Mouse (Mus musculus) intestine, embryonic 15.5 days (tissue): Measurements from ENCODE around the gene Hoxa9. TPM values are rescaled to one million over a fixed set of nuclear protein-coding genes. Genes with fewer than 3 reads are reported as not detected.

Source experiments
- ATAC-seq: fragments of 200-750 bp; cut with Nextera tagmentation; 2 replicates; pipeline ENCODE4 v1.8.0; 2017; ENCODE audit warnings: moderate TSS enrichment, moderate library complexity
- H3K27ac ChIP-seq: fragments of 300-500 bp; sonication (generic); 2 replicates; pipeline ENCODE4 v1.5.1; 2015; ENCODE audit warnings: mild to moderate bottlenecking, inconsistent platforms
- H3K27me3 ChIP-seq: fragments of 300-500 bp; sonication (generic); replicated peaks from 2 replicates; pipeline ENCODE4 v1.6.1; 2015; ENCODE audit warnings: inconsistent platforms
- H3K36me3 ChIP-seq: fragments of 300-500 bp; sonication (generic); 2 replicates; pipeline ENCODE4 v1.6.1; 2015; ENCODE audit warnings: inconsistent platforms
- H3K4me1 ChIP-seq: fragments of 300-500 bp; sonication (generic); replicated peaks from 2 replicates; pipeline ENCODE4 v1.6.1; 2015; ENCODE audit warnings: inconsistent platforms
- H3K4me2 ChIP-seq: fragments of 300-500 bp; sonication (generic); replicated peaks from 2 replicates; pipeline ENCODE4 v1.6.1; 2015; ENCODE audit warnings: mild to moderate bottlenecking, inconsistent platforms
- H3K4me3 ChIP-seq: fragments of 300-500 bp; sonication (generic); replicated peaks from 2 replicates; pipeline ENCODE4 v1.5.1; 2015; ENCODE audit warnings: inconsistent platforms
- H3K9ac ChIP-seq: fragments of 300-500 bp; sonication (generic); 2 replicates; pipeline ENCODE4 v1.6.1; 2015; ENCODE audit warnings: inconsistent platforms
- H3K9me3 ChIP-seq: fragments of 300-500 bp; sonication (generic); 2 replicates; pipeline ENCODE4 v1.6.1; 2016; ENCODE audit warnings: inconsistent platforms
- WGBS: fragments of 180-500 bp; shearing (Covaris S2); methylation state at CpG from one replicate; pipeline ENCODE4 v1.1.7; 2015; 5-methylcytosine and 5-hydroxymethylcytosine counted together
- polyA plus RNA-seq: library from polyadenylated mRNA; unstranded; fragments of >200 nt; fragmentation: Nextera tagmentation; extraction: Ambion mirVana; gene quantifications from 2 replicates; pipeline ENCODE4 v1.2.1, GENCODE M21; 2015

The Hoxa9 gene
- polyA plus RNA-seq, 1 experiment from 2014 or later: 6.3 TPM

DNA sequence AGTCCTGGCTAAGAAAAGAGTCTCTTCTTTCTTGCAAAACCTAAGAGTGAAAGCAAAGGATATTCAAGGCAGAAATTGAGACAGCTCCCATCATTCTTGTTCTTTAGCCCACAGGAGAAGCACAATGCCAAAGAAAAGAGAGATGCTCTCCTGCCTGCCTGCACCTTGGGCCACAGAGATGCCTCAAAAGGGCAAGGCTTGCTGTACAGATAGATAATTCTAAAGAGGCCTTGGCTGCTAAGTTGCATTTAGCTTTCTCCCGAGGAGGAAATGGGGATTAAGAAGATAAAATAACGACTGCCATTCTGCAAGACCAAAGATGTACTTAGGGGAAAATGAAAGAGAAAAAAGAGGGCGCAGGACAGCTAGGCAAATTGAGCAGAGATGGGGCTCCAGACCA, 16.0 kb upstream of the Hoxa9 start:
- H3K4me3 ChIP-seq: peak overlapping the region; percentile 28; the same call in 1 of the 2 replicates
- no peaks in the 10 kb centered on the region for H3K9me3 ChIP-seq
- H3K4me2 ChIP-seq: peak overlapping the region; percentile 43
- H3K9ac ChIP-seq: peak overlapping the region; percentile 36; the same call in 1 of the 2 replicates
- H3K4me1 ChIP-seq: 0 out of 2 replicates have a peak, but pooled peaks cover 18% of the 10 kb centered on the region
- H3K27ac ChIP-seq: no peak overlapping the region
- WGBS: 6% methylated on average over 3 of the region's 3 CpGs
- no peak for ATAC-seq
- H3K27me3 ChIP-seq: peaks cover 93% of the 10 kb centered on the region
- no peaks in the 10 kb centered on the region for H3K36me3 ChIP-seq

DNA sequence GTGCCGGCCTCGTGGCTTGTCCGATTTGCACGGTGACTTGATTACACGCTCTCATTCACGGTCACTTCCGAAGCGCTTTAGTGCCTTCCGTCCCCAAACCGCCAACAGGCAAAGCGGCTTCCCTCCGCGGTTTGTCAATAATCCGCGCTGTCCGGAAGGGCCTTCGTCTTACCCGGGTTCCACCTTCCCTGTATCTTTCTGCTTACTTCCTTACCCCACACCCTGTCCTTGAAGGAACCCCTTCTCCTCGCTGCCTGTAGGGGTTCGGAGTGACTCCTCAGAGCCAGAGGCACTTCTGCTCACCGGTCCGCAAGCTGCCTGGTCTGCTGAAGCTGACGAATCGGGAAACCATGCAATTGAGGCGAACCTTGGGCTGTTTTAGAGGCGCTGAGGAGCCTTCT, 15.5 kb upstream of the Hoxa9 start:
- peak overlapping the region; percentile 36 for H3K9ac ChIP-seq
- no peaks in the 10 kb centered on the region for H3K36me3 ChIP-seq
- H3K4me1 ChIP-seq: 0 out of 2 replicates have a peak, but pooled peaks cover 18% of the 10 kb centered on the region
- no peak for ATAC-seq
- H3K4me3 ChIP-seq: peak overlapping the region; percentile 28
- H3K27ac ChIP-seq: no peak overlapping the region
- peak overlapping the region; percentile 43 for H3K4me2 ChIP-seq
- no peaks in the 10 kb centered on the region for H3K9me3 ChIP-seq
- peaks cover 93% of the 10 kb centered on the region for H3K27me3 ChIP-seq
- WGBS: under 1% methylated on average over 26 of the region's 26 CpGs

DNA sequence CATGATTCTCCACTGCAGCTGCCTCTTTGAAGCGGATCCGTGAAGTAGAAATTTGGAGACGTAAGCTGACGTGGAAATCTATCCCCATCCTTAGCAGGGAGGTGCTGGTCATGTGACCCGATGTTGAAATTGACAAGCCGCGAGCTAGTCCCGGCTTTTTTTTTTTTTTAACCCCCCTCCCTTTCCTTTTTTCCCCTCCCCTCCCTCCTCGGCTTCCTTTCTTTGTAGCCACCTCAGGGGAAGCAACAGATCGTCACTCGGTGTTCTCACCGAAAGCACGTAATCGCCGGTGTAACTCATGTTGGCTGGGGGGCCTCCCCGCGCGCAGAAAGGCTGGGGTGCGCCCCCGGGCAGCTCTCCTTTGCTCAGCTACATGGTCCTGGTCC, 14.9 kb upstream of the Hoxa9 start, which contains the start of gene Hoxa11:
Hoxa11 (minus strand) TSS at position 54 of the 386 bp plus-strand sequence.
- Histone ChIP-seq H3K4me2 (peak within 1 kb of the TSS; percentile 43), H3K27me3 (peaks cover 93% of the 10 kb centered on the region), H3K9ac (peak within 1 kb of the TSS; percentile 36), H3K36me3 (no peaks in the 10 kb centered on the region), H3K4me3 (peak within 1 kb of the TSS; percentile 28), H3K27ac (peak within 1 kb of the TSS; percentile 60; the same call in 1 of the 2 replicates), H3K9me3 (no peaks in the 10 kb centered on the region), H3K4me1 (peaks cover 18% of the 10 kb centered on the region; the same call in 1 of the 2 replicates)
- under 1% methylated on average over 20 of the region's 20 CpGs for WGBS
- peak; percentile 51; the same call in 1 of the 2 replicates for ATAC-seq

DNA sequence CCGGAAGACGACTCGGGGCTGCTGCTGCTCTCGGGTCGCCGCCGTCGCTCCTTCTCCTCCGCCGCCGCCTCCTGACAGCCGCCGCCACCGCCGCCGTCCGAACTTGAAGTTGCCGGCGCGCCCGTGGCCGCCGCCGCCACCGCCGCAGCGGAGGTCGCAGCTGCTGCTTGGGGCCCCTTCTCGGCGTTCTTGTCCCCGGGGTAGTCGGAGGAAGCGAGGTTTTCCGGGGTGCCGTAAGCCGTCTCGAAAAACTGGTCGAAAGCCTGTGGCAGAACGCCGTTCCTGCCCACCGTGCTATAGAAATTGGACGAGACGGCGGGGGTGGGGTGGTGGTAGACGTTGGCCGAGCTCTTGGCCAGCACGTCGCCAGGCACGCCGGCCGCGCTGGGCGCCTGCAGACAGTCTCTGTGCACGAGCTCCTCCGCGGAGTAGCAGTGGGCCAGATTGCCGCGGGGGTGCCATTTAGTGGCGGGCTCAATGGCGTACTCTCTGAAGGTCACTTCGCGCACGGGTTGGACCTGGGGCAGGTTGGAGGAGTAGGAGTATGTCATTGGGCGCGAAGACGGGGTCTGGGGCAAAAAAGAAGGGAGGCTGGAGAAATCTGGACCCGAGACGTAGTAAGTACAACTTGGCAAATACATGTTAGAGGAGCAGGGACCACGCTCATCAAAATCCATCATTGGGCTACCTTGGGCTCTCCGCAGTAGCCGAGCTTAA, 14.3 kb upstream of the Hoxa9 start:
- peak overlapping the region; percentile 28 for H3K4me3 ChIP-seq
- H3K27ac ChIP-seq: 0 out of 2 replicates have a peak overlapping the region, but pooled peaks have one; percentile 27
- peaks cover 95% of the 10 kb centered on the region for H3K27me3 ChIP-seq
- no peak for ATAC-seq
- H3K4me1 ChIP-seq: peaks cover 20% of the 10 kb centered on the region; the same call in 1 of the 2 replicates
- H3K36me3 ChIP-seq: no peaks in the 10 kb centered on the region
- no peaks in the 10 kb centered on the region for H3K9me3 ChIP-seq
- 1% methylated on average over 71 of the region's 71 CpGs for WGBS
- H3K4me2 ChIP-seq: peak overlapping the region; percentile 27
- peak overlapping the region; percentile 21 for H3K9ac ChIP-seq

DNA sequence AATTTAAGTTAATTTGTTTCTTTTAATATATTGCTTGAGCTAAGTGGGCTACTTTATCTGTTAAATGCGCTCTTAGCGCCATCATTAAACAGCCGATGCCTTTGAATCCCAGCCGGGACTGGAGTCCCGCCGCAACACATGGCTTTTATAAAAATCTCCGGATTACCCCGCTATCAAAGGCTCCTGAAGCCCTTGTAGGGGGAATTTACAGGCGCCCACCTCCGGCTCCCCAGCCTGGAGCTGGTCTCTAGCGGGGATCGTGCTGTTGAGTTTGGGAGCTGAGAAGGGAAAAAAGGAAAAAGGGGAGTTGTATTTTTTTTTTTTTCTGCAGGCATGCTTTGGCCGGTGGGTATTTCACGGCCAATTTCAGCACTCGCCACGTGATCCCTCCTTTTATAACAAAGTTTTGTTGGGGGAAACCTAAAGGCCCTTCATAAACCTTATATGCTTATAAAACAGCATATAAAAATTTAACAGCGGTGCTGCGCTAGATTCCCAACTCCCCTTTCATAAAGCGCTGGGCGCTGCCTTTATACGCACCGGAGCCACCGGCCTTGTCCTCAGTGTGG, 13.7 kb upstream of the Hoxa9 start:
- Histone ChIP-seq H3K9ac (peak overlapping the region; percentile 21), H3K4me1 (peaks cover 22% of the 10 kb centered on the region; the same call in 1 of the 2 replicates), H3K36me3 (no peaks in the 10 kb centered on the region), H3K9me3 (no peaks in the 10 kb centered on the region), H3K4me2 (peak overlapping the region; percentile 27), H3K27ac (no peak overlapping the region), H3K4me3 (peak overlapping the region; percentile 28), H3K27me3 (peaks cover 95% of the 10 kb centered on the region)
- no peak for ATAC-seq
- 3% methylated on average over 23 of the region's 23 CpGs for WGBS

DNA sequence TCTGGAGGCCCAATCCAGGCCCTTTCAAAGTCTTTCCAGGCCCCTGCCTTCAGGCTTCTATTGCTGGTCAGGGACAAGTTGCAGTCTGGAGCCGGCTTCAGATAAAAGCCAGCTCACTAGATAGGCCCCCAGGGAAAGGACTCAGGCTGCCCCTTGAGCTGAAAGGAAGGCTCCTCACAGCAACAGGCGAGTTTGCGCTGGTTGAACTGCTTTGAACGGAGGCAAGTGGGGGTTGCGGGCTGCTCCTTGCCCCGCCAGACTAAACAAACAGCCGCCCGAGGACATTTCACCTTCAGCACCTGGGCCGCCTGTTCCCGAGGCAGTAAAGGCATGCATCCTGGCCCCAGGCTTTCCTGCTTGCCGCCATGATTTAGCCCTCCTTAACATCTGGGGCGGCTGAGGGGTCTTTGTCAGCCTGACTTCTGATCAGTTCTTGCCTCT, 12.8 kb upstream of the Hoxa9 start:
- Histone ChIP-seq H3K9me3 (no peaks in the 10 kb centered on the region), H3K27me3 (peaks cover 92% of the 10 kb centered on the region), H3K4me1 (peaks cover 22% of the 10 kb centered on the region; the same call in 1 of the 2 replicates), H3K27ac (no peak overlapping the region), H3K4me3 (peak overlapping the region; percentile 28), H3K9ac (no peak overlapping the region), H3K36me3 (no peaks in the 10 kb centered on the region), H3K4me2 (peak overlapping the region; percentile 15)
- WGBS: 2% methylated on average over 12 of the region's 12 CpGs
- ATAC-seq: no peak

DNA sequence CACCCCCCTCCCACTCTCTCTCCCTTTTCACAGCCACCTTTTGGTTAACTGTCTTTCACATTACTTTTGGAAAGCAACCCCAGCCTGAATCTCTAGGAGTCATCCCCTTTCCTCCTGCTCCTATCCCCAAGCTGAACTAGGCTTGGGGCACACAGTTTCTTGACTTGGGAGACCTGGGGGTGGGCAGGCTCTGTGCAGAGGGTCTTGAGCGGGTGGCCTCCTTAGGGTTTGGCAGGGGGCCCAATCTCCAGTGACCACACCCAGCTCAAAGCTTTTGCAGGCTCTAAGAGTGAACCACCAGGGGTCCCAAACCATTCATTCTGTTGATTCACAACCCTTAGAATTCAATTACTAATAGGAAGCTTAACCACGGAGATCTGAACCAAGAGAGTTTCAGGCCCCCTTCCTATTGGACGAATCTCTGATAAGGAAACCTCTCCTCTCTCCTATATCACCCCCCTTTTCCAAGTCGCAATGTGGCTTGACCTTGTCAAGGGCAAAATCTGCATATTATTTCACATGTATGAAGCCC, 12.0 kb upstream of the Hoxa9 start:
- Histone ChIP-seq H3K9me3 (no peaks in the 10 kb centered on the region), H3K9ac (no peak overlapping the region), H3K27me3 (peaks cover 87% of the 10 kb centered on the region), H3K4me3 (no peak overlapping the region), H3K4me2 (peak overlapping the region; percentile 15; the same call in 1 of the 2 replicates), H3K4me1 (peaks cover 22% of the 10 kb centered on the region; the same call in 1 of the 2 replicates), H3K36me3 (no peaks in the 10 kb centered on the region), H3K27ac (no peak overlapping the region)
- no peak for ATAC-seq
- 13% methylated on average over 4 of the region's 4 CpGs for WGBS

DNA sequence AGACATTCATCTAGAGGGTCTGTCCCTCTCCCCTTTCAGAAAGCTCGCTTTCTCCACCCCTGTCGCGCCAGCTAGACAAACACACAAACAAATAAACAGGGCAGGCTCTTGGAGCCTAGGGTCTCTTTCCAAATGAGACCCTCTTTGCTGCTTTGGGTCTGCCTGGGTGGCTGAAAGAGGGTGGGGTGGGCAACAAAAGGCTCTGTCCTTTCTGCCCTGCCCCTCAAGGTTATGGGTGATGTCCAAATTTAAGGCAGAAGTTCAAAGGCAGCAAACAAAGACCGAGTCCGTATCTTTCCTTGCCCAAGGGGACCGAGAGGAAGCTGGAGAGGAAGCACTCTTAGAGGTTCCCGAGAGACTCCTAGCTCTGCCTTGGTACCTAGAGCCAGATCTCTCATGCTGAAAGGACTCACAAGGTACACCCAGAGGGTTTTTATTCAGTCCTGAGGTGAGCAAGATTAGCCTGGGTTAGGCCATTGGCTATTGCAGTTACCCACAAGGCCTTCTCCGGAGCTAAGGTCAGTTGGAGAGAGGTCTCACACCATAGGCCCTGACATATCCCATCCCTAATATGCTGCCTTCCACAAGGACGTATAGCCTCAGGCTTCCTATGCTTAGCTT, 10.2 kb upstream of the Hoxa9 start:
- Histone ChIP-seq H3K27me3 (peaks cover 89% of the 10 kb centered on the region), H3K27ac (no peak overlapping the region), H3K4me2 (0 out of 2 replicates have a peak overlapping the region, but pooled peaks have one; percentile 40), H3K9ac (no peak overlapping the region), H3K4me3 (no peak overlapping the region), H3K36me3 (no peaks in the 10 kb centered on the region), H3K4me1 (peaks cover 19% of the 10 kb centered on the region; the same call in 1 of the 2 replicates), H3K9me3 (no peaks in the 10 kb centered on the region)
- 7% methylated on average over 9 of the region's 9 CpGs for WGBS
- no peak for ATAC-seq

DNA sequence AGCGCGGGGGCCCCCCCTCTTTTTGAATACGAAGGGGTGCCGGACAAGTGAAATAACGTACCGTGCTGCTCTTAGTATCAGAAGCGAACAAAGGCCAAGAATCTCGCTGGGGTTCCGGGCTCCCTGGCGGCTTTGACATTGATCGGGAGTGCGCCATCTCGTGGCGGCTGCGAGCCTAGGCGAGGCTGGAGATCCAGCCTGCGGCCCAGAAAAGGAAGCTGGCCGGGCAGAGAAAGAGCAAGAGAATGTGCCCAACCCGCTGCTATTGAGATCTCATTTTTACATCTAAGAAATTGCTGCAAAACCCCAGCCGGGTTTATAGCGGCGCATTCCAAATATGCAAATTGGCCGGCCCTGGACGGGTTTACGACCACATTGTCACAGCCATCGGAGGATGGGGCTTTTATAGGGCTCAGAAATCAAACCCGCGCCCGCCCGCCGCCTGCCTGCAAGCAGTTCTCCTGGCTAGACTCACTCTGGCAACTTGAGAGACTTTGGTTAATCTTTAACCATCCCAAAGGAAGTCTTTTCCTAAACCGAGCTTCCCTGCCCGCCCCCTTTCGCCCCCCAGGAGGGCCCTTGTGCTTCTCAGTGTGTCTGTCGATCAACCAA, 9.6 kb upstream of the Hoxa9 start, which contains the start of gene Hoxa10:
Hoxa10 (minus strand) TSS at position 466 of the 612 bp plus-strand sequence.
- 1% methylated on average over 35 of the region's 35 CpGs for WGBS
- peak; percentile 77 for ATAC-seq
- Histone ChIP-seq H3K4me1 (peaks cover 13% of the 10 kb centered on the region; the same call in 1 of the 2 replicates), H3K4me2 (peak within 1 kb of the TSS; percentile 40), H3K36me3 (no peaks in the 10 kb centered on the region), H3K4me3 (peak within 1 kb of the TSS; percentile 26), H3K9me3 (no peaks in the 10 kb centered on the region), H3K27me3 (peaks cover 89% of the 10 kb centered on the region), H3K9ac (0 out of 2 replicates have a peak within 1 kb of the TSS, but pooled peaks have one; percentile 3), H3K27ac (peak within 1 kb of the TSS; percentile 25)

DNA sequence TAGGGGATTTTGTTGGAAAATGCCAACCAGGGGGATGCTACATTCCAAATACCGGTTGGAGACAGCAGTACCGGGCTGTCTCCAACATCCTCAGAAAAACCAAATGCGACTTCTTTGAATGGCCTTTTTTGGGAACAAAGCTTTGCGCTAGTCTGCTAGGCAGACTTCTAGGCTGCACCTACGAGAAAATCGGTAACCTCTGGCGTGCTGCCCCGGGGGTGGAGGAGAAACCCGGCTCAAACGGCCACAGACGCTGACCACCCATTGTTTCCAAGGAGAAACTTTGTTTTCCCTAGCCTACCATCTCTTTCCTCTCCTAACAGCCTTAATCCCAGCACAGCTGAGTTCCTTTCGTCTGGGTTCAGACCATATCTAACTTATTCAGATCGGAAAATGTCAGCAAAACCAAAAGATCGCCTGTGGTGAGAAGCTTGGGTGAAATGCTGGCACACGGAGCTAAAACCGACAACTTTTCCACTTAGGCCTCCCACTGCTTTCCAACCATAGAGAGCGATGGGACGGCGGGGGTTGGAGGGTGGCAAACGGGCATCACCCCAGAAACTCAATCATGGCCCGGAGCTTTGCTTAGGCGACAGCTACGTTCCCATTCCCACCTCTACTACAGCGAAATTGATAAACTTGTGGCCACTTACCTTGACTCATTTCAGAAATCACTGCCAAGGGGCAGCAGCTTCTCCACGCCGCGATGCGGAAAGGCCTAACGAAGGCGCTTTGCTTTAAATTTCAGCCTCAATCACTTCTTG, 8.9 kb upstream of the Hoxa9 start:
- no peak for ATAC-seq
- peak overlapping the region; percentile 40 for H3K4me2 ChIP-seq
- peak overlapping the region; percentile 26 for H3K4me3 ChIP-seq
- H3K4me1 ChIP-seq: peaks cover 9% of the 10 kb centered on the region; the same call in 1 of the 2 replicates
- H3K9me3 ChIP-seq: no peaks in the 10 kb centered on the region
- 0 out of 2 replicates have a peak overlapping the region, but pooled peaks have one; percentile 3 for H3K9ac ChIP-seq
- H3K27ac ChIP-seq: peak overlapping the region; percentile 25
- WGBS: 2% methylated on average over 30 of the region's 30 CpGs
- peaks cover 89% of the 10 kb centered on the region for H3K27me3 ChIP-seq
- H3K36me3 ChIP-seq: no peaks in the 10 kb centered on the region

DNA sequence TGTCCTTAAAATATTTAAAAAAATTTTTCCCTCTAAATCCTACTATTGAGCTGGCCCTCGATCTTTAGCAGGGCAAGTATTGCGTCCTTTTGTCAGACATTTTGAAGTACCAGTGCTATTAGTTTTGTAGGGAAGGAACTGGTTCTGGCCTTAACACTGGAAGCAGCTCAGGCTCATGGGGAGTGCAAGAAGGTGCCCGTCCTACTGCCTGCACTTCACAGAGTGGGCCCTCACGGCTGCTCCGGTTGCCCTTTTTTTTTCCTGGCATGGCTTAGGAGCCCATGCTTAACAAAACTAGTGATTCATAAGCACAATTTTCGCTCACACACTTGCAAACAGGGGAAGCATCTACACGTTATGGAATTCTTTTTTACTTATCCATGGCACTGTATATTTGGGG, 8.1 kb upstream of the Hoxa9 start:
- H3K36me3 ChIP-seq: no peaks in the 10 kb centered on the region
- peaks cover 91% of the 10 kb centered on the region for H3K27me3 ChIP-seq
- H3K4me1 ChIP-seq: peaks cover 16% of the 10 kb centered on the region
- no peak for ATAC-seq
- H3K4me3 ChIP-seq: 0 out of 2 replicates have a peak overlapping the region, but pooled peaks have one; percentile 9
- H3K9me3 ChIP-seq: no peaks in the 10 kb centered on the region
- 4% methylated on average over 7 of the region's 7 CpGs for WGBS
- H3K4me2 ChIP-seq: no peak overlapping the region
- no peak overlapping the region for H3K27ac ChIP-seq
- no peak overlapping the region; the same call in 1 of the 2 replicates for H3K9ac ChIP-seq
